Mouse (Mus musculus) kidney, embryonic 15.5 days (tissue): ENCODE data around the gene Tjp1. TPM values are rescaled to one million over a fixed set of nuclear protein-coding genes. Genes with fewer than 3 reads are reported as not detected.

Experiments used
- ATAC-seq: fragments of 200-750 bp; cut with Nextera tagmentation; replicated peaks from 2 replicates; pipeline ENCODE4 v1.8.0; 2017; ENCODE audit warnings: moderate TSS enrichment; ENCODE audit not compliant: low FRiP score
- H3K27ac ChIP-seq: fragments of 300-500 bp; sonication (generic); 2 replicates; pipeline ENCODE4 v1.5.1; 2015; ENCODE audit warnings: mild to moderate bottlenecking, inconsistent platforms
- H3K27me3 ChIP-seq: fragments of 300-500 bp; sonication (generic); 2 replicates; pipeline ENCODE4 v1.6.1; 2015; ENCODE audit warnings: inconsistent platforms
- H3K36me3 ChIP-seq: fragments of 300-500 bp; sonication (generic); 2 replicates; pipeline ENCODE4 v1.6.1; 2015; ENCODE audit warnings: inconsistent platforms
- H3K4me1 ChIP-seq: fragments of 300-500 bp; sonication (generic); 2 replicates; pipeline ENCODE4 v1.6.1; 2015; ENCODE audit warnings: inconsistent platforms
- H3K4me2 ChIP-seq: fragments of 300-500 bp; sonication (generic); 2 replicates; pipeline ENCODE4 v1.6.1; 2015; ENCODE audit warnings: moderate library complexity, mild to moderate bottlenecking, inconsistent platforms
- H3K4me3 ChIP-seq: fragments of 300-500 bp; sonication (generic); replicated peaks from 2 replicates; pipeline ENCODE4 v1.5.1; 2015; ENCODE audit warnings: mild to moderate bottlenecking, inconsistent platforms
- H3K9ac ChIP-seq: fragments of 300-500 bp; sonication (generic); 2 replicates; pipeline ENCODE4 v1.6.1; 2015; ENCODE audit warnings: mild to moderate bottlenecking, inconsistent platforms
- H3K9me3 ChIP-seq: fragments of 300-500 bp; sonication (generic); replicated peaks from 2 replicates; pipeline ENCODE4 v1.6.1; 2016; ENCODE audit warnings: inconsistent platforms
- WGBS: fragments of 180-500 bp; shearing (Covaris S2); methylation state at CpG from one replicate; pipeline ENCODE4 v1.1.7; 2015; ENCODE audit warnings: mixed read lengths; 5-methylcytosine and 5-hydroxymethylcytosine counted together
- polyA plus RNA-seq: library from polyadenylated mRNA; unstranded; fragments of >200 nt; fragmentation: Nextera tagmentation; extraction: Ambion mirVana; gene quantifications from 2 replicates; pipeline ENCODE4 v1.2.1, GENCODE M21; 2015

The Tjp1 gene
- 29.9 and 31.2 TPM in 2 replicates for polyA plus RNA-seq

DNA sequence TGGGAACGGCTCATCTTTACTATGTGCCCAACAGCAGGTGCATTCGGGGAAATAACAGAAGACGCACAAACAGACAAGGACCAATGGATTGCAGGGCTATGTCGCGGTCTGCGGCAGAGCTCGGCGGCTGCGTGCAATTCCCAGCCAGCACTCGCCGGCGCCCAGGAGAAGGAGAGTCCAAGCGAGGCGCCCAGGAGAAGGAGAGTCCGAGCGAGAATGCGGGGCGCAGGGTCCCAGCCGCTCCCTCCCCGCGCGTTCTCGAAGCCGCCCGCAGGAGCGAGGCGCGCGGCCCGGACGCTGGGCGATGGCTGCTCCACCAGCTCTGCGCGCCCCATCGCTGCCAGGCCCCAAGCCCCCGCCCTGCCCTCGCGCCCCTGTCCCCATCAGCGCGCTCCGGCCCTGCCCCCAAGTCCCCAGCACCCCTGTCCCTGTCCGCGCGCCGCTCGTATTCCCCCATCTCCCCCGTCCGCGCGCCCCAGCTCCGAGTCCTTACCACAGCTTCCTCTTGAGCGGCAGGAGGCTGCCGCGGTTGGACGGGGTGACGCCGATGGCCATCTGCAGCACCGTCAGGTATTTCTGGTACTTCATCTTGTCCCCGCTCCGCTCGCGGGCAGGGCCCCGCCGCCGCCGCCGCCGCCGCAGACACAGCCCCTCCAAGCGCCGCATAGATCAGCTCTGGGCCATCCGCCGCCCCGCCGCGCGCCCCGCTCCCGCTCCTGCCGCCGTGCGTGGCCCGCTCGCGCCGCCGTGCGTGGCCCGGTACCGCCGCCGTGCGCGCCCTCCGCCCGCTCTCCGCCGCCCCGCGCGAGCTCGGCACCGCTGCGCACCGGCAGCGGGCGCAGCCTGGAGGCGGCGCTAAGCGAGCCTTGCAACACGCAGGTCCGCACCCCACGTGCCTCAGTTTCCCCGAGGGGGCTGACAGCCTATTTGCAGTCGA lies at the start of gene Tjp1:
Tjp1 (minus strand) TSS at position 711 of the 937 bp plus-strand sequence.
- Histone ChIP-seq H3K4me2 (peak within 1 kb of the TSS; percentile 99), H3K27me3 (peaks cover 68% of the 10 kb centered on the region), H3K4me1 (peaks cover 12% of the 10 kb centered on the region), H3K9ac (peak within 1 kb of the TSS; percentile 49), H3K9me3 (no peaks in the 10 kb centered on the region), H3K4me3 (peak within 1 kb of the TSS; percentile 68), H3K27ac (no peak within 1 kb of the TSS), H3K36me3 (no peaks in the 10 kb centered on the region)
- under 1% methylated on average over 113 of the region's 115 CpGs for WGBS
- ATAC-seq: peak; percentile 70

DNA sequence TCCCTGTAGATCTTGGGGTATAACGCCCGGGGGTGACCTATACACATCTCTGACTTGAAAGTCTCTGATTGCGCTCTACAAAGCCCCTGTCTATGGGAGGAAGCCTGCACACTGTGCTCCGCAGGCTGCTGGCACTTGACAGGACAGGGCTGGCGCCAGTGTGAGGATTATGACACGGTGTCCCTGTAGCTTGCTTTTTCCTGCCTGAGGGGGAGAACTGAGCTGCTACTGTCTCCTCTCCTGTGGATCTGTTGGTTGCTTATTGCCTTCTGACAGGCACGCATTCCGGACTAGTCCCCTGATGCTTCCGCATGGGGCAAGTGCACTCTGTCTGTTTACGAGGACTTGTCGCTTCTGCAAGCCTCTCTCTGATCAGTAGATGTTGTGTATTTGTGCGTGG lies 49.5 kb upstream of the Tjp1 start:
- 61% methylated on average over 12 of the region's 12 CpGs for WGBS
- ATAC-seq: no peak

DNA sequence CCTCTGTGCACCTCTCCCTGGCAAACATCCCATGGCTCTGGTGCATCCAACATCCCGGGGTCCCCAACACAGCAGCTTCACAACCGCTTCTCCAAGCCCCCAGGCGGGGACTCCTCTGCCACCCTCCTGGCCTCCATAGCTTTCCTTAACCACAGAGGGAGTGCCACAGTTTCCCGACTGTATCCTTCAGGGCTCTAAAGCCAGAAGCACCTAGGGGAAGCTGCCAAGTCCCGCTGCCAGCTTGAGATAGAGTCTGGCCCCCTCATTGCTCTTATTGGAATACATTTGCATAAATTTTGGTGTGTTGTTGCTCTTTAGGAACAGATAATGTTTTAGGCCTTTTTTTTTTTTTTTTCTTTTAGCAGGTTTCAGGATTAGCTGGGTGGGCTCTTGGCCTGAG lies 45.1 kb upstream of the Tjp1 start:
- Histone ChIP-seq H3K4me1 (no peaks in the 10 kb centered on the region), H3K9ac (no peak overlapping the region), H3K9me3 (no peaks in the 10 kb centered on the region), H3K27me3 (no peaks in the 10 kb centered on the region), H3K4me3 (no peak overlapping the region), H3K36me3 (no peaks in the 10 kb centered on the region), H3K4me2 (no peak overlapping the region), H3K27ac (no peak overlapping the region)
- no peak for ATAC-seq
- 75% methylated on average over 5 of the region's 5 CpGs for WGBS

More for the DNA sequence above, 49.5 kb upstream of the Tjp1 start:
- Histone ChIP-seq H3K4me1 (no peaks in the 10 kb centered on the region), H3K4me3 (no peak overlapping the region), H3K27me3 (no peaks in the 10 kb centered on the region), H3K9me3 (no peaks in the 10 kb centered on the region), H3K27ac (no peak overlapping the region), H3K36me3 (no peaks in the 10 kb centered on the region), H3K9ac (no peak overlapping the region), H3K4me2 (no peak overlapping the region)

DNA sequence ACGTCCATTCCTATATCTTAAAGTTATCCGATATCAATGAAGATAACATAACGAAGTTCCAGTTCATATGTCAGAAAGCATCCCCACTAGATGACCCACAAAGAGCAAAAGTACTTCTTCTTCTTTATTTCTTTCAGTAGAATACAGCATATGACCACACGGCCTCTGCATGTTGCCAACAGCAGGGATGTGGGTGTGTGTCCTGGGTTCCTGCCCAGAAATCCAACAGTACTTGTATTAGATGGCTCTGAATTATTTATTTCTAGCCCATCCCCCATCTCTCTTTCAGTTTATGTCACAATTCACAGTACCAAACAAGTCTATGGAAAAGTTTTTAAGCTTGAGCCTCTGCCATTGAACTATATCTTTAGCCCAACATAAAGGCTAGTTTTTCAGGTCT lies 43.1 kb upstream of the Tjp1 start:
- no peaks in the 10 kb centered on the region for H3K9me3 ChIP-seq
- WGBS: 82% methylated on average over 4 of the region's 4 CpGs
- no peak overlapping the region for H3K9ac ChIP-seq
- ATAC-seq: no peak
- no peak overlapping the region for H3K4me2 ChIP-seq
- no peak overlapping the region for H3K27ac ChIP-seq
- H3K27me3 ChIP-seq: no peaks in the 10 kb centered on the region
- H3K4me1 ChIP-seq: no peaks in the 10 kb centered on the region
- no peaks in the 10 kb centered on the region for H3K36me3 ChIP-seq
- no peak overlapping the region for H3K4me3 ChIP-seq

DNA sequence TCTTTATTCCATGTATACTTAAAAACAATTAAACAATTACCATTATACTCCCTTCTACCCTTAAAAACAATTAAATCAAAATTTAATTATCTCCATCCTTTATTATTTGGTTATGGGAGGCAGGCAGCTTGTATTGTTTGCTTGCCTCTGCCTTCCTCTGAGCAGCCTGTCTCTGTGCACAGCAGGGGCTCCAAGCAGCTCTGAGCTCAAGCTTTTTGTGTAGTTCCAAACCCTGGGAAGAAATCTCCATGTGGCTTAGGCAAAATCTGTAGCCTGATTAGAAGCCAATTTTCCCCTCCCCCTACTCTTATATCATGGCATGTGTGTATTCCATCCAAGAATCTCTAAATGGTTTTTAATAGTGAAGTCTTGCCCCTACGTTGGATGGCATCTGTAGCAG lies 28.4 kb upstream of the Tjp1 start:
- no peak overlapping the region for H3K9ac ChIP-seq
- H3K27ac ChIP-seq: no peak overlapping the region
- no peaks in the 10 kb centered on the region for H3K9me3 ChIP-seq
- WGBS: 62% methylated on average over 1 of the region's 1 CpGs
- no peak for ATAC-seq
- H3K27me3 ChIP-seq: no peaks in the 10 kb centered on the region
- no peak overlapping the region for H3K4me2 ChIP-seq
- H3K4me3 ChIP-seq: no peak overlapping the region
- no peaks in the 10 kb centered on the region for H3K36me3 ChIP-seq
- H3K4me1 ChIP-seq: no peaks in the 10 kb centered on the region

DNA sequence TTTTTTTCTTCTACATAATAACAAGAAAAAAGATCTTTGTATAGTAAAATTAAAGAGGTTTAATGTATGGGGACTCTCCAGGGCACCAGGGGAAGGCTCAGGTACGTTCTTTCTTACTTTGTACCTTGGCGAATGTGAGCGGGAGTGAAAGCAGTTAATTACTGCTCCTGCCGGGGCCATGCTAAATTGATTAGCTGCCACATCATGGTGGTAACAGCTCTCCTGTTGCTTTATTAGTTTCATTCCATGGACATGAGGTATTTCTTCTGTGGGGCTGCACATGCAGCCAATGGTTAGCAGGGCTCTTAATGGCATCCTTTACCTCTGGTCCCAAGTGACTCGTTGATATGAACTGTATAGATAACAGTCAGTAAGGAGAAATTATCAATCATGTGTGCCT lies 18.2 kb upstream of the Tjp1 start:
- Histone ChIP-seq H3K4me2 (no peak overlapping the region), H3K27me3 (no peaks in the 10 kb centered on the region), H3K9ac (no peak overlapping the region), H3K4me1 (no peaks in the 10 kb centered on the region), H3K4me3 (no peak overlapping the region), H3K27ac (no peak overlapping the region), H3K9me3 (no peaks in the 10 kb centered on the region), H3K36me3 (no peaks in the 10 kb centered on the region)
- WGBS: 19% methylated on average over 5 of the region's 5 CpGs
- ATAC-seq: no peak

DNA sequence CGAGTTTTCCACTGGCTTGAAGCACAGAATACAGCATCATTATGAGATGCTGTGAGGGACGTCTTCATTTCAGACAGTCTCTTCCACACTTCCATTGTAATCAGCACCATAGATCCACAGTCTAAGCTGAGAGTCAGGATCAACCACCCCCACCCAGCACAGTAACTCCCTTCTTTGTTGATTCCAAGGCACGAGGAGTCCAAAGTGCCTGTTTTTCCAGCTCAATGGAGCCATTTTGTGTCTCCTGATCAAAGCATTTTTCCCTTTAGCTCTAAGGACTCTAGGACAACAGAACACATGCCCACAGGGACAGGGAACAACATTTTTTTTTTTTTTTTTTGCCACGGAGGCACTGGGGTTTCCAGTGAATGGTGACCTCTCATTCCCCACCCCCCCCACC lies 5.1 kb upstream of the Tjp1 start:
- ATAC-seq: no peak
- Histone ChIP-seq H3K4me3 (no peak overlapping the region), H3K27me3 (peaks cover 20% of the 10 kb centered on the region), H3K36me3 (no peaks in the 10 kb centered on the region), H3K4me1 (peaks cover 3% of the 10 kb centered on the region; the same call in 1 of the 2 replicates), H3K27ac (no peak overlapping the region), H3K4me2 (no peak overlapping the region), H3K9ac (no peak overlapping the region), H3K9me3 (no peaks in the 10 kb centered on the region)
- 40% methylated on average over 4 of the region's 4 CpGs for WGBS

DNA sequence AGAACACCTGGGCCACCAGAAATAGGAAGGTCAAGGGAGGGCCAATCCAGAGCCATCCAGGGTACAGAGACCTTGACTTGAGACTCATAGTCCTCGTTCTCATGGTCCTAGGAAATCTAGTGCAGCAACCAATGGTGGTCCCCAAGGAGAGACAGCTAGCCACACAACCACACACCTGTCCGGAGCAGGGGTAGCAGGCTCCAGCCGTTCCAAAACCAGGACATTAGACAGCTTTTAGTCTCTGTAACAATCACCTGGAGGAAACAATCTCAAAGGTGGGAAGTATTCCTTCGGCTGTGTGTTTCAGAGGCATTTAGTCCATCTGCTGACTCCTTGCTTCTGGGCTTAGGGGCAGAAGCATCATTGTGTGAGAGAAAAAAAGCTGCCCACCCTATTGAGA lies 4.5 kb downstream of the Tjp1 start:
- H3K9ac ChIP-seq: no peak overlapping the region
- no peaks in the 10 kb centered on the region for H3K9me3 ChIP-seq
- no peak overlapping the region for H3K4me3 ChIP-seq
- H3K36me3 ChIP-seq: no peaks in the 10 kb centered on the region
- H3K4me2 ChIP-seq: no peak overlapping the region
- no peak overlapping the region for H3K27ac ChIP-seq
- peaks cover 12% of the 10 kb centered on the region for H3K4me1 ChIP-seq
- ATAC-seq: no peak
- 87% methylated on average over 4 of the region's 4 CpGs for WGBS
- peaks cover 52% of the 10 kb centered on the region for H3K27me3 ChIP-seq

DNA sequence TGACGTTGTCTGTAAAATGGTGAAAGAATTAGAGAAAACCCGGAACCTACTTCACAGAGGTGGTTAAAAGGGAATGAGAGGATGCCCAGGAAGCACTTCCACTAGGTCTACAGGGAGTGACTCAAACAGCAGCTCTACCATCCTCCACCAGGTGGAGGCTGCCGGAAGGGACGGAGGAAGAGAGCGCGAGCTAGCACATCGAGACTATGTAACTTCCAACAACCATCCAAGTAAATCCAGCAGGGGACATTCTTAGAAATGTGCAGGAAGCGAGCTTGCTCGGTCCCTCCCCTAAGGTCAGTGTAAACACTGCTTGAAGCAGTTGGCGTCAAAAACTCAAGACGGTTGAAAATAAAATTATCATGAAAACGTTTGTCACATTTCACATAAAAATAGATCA lies 5.1 kb downstream of the Tjp1 start:
- Histone ChIP-seq H3K27ac (no peak overlapping the region), H3K9ac (no peak overlapping the region), H3K4me2 (no peak overlapping the region), H3K4me3 (no peak overlapping the region), H3K4me1 (peaks cover 7% of the 10 kb centered on the region), H3K27me3 (peaks cover 46% of the 10 kb centered on the region), H3K9me3 (no peaks in the 10 kb centered on the region), H3K36me3 (no peaks in the 10 kb centered on the region)
- ATAC-seq: no peak
- WGBS: 61% methylated on average over 12 of the region's 12 CpGs

DNA sequence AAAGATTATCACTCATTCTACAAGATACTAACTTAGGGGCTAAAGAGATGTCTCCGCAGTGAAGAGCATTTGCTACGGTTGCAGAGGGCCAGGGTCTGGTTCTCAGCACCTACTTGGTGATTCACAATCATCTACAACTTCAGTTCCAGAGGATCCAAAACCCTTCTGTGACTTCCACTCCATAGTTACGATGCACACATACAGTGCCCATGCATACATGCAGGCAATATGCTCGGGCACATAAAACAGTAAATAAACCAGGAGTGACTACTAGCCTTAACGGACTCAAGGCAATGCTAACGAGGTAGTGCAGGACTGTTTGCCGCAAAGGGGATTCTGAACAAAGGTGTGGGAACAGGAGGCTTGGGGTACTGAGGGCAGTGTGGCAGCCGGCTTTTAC lies 7.0 kb downstream of the Tjp1 start:
- Histone ChIP-seq H3K4me1 (no peaks in the 10 kb centered on the region), H3K27ac (no peak overlapping the region), H3K9ac (no peak overlapping the region), H3K27me3 (peaks cover 27% of the 10 kb centered on the region), H3K4me3 (no peak overlapping the region), H3K36me3 (no peaks in the 10 kb centered on the region), H3K9me3 (no peaks in the 10 kb centered on the region), H3K4me2 (no peak overlapping the region)
- 91% methylated on average over 8 of the region's 8 CpGs for WGBS
- ATAC-seq: no peak

DNA sequence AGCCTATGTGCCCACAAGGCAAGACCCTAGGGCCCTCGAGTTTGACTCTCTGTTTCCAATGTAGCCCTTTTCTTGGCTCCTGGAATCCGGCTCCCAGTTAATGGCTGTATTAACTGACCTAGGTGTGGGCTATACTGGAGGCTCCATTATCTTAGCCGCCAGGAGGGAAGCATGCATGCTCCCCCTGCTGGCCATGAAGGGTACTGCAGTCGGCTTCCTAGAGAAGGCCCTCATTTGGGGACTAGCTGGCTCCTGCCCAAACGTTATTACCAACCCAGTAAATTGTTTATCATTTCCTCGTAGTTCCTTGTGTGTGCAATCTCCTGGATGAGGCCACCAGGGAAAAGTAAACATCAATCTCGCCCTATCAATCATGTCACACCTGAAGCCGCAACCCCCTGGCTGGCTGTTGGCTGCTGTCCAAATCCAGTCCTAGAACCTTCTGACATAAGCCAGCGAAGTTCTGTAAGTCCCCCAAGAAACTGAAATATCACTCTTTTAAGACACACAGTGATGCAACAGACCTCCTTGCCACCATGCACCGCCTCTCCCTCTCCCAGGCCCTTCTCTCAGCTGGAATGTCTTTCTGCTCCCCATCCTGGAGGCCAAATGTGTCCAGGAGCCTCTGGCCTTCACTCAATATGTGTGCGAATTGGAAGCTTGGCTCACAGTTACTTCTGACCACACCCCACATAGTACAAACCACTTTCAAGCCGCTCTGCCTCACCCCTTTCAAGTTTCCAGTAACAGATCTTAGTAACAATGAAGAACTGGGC lies 7.6 kb downstream of the Tjp1 start:
- Histone ChIP-seq H3K9ac (no peak overlapping the region), H3K27me3 (peaks cover 21% of the 10 kb centered on the region), H3K4me3 (no peak overlapping the region), H3K4me2 (no peak overlapping the region), H3K4me1 (no peaks in the 10 kb centered on the region), H3K36me3 (no peaks in the 10 kb centered on the region), H3K27ac (no peak overlapping the region), H3K9me3 (no peaks in the 10 kb centered on the region)
- WGBS: 39% methylated on average over 12 of the region's 12 CpGs
- ATAC-seq: no peak; the same call in 1 of the 2 replicates

DNA sequence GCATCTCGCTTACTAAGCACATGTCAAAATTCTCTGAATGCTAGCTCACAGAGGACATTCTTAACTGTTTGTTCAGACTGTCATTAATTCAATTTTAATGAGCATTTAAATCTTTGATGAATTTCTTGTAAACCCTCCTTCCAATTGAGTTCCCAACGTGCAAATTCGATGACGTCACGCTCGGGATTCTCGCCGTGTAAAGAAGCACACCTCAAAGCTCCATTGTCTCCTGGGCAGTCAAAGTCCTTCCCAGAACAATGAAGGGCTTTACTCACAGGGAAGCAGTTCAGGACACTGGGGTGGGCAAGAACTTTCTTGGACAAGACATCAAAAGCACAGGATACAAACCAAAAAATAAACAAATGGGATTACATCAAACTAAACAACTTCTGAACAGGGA lies 10.7 kb downstream of the Tjp1 start:
- H3K27ac ChIP-seq: no peak overlapping the region
- no peaks in the 10 kb centered on the region for H3K36me3 ChIP-seq
- no peaks in the 10 kb centered on the region for H3K9me3 ChIP-seq
- H3K4me3 ChIP-seq: no peak overlapping the region
- 72% methylated on average over 8 of the region's 8 CpGs for WGBS
- no peak overlapping the region for H3K4me2 ChIP-seq
- ATAC-seq: no peak
- H3K9ac ChIP-seq: no peak overlapping the region
- no peaks in the 10 kb centered on the region for H3K27me3 ChIP-seq
- peaks cover 4% of the 10 kb centered on the region; the same call in 1 of the 2 replicates for H3K4me1 ChIP-seq
